Mouse (Mus musculus) lung, postnatal 0 days (tissue): Measurements from ENCODE around the gene Dock4. TPM values are rescaled to one million over a fixed set of nuclear protein-coding genes. Genes with fewer than 3 reads are reported as not detected.

Source experiments
- ATAC-seq: fragments of 200-750 bp; cut with Nextera tagmentation; 2 replicates; pipeline ENCODE4 v1.8.0; 2017; ENCODE audit warnings: moderate library complexity
- DNase-seq: peaks from one replicate; pipeline ENCODE4 v3.0.0-alpha.2; 2016; ENCODE audit warnings: low spot score
- H3K27ac ChIP-seq: fragments of 300-500 bp; sonication (generic); 2 replicates; pipeline ENCODE4 v1.5.1; 2014; ENCODE audit warnings: antibody characterized with exemption, mild to moderate bottlenecking, low read length, mixed read lengths
- H3K27me3 ChIP-seq: fragments of 300-500 bp; sonication (generic); replicated peaks from 2 replicates; pipeline ENCODE4 v1.6.1; 2014; ENCODE audit warnings: low read length, mixed read lengths; ENCODE audit not compliant: insufficient read depth
- H3K36me3 ChIP-seq: fragments of 300-500 bp; sonication (generic); 2 replicates; pipeline ENCODE4 v1.6.1; 2014; ENCODE audit warnings: low read length, mixed read lengths; ENCODE audit not compliant: insufficient read depth
- H3K4me1 ChIP-seq: fragments of 300-500 bp; sonication (generic); 2 replicates; pipeline ENCODE4 v1.6.1; 2014; ENCODE audit warnings: antibody characterized with exemption, low read depth, low read length, mixed read lengths; ENCODE audit not compliant: insufficient read depth
- H3K4me2 ChIP-seq: fragments of 300-500 bp; sonication (generic); replicated peaks from 2 replicates; pipeline ENCODE4 v1.6.1; 2014; ENCODE audit warnings: low read depth, mild to moderate bottlenecking, low read length, moderate library complexity, mixed read lengths
- H3K4me3 ChIP-seq: fragments of 300-500 bp; sonication (generic); 2 replicates; pipeline ENCODE4 v1.5.1; 2014; ENCODE audit warnings: low read depth, low read length
- H3K9ac ChIP-seq: fragments of 300-500 bp; sonication (generic); replicated peaks from 2 replicates; pipeline ENCODE4 v1.6.1; 2014; ENCODE audit warnings: low read depth, mild to moderate bottlenecking
- H3K9me3 ChIP-seq: fragments of 300-500 bp; sonication (generic); 2 replicates; pipeline ENCODE4 v1.6.1; 2016; ENCODE audit warnings: low read length, mixed read lengths
- CTCF ChIP-seq: IDR thresholded peaks from 2 replicates; pipeline ENCODE4 v1.5.1; 2016; ENCODE audit warnings: antibody characterized with exemption, mild to moderate bottlenecking
- EP300 ChIP-seq: IDR thresholded peaks from 2 replicates; pipeline ENCODE4 v1.6.1; 2016; ENCODE audit warnings: antibody characterized with exemption, mild to moderate bottlenecking, control low read depth
- WGBS: fragments of 180-500 bp; shearing (Covaris S2); extraction: QIAGEN DNeasy Blood & Tissue Kit; methylation state at CpG from one replicate; pipeline ENCODE4 v1.1.7; 2014; 5-methylcytosine and 5-hydroxymethylcytosine counted together
- polyA plus RNA-seq: library from polyadenylated mRNA; unstranded; fragments of >200 nt; fragmentation: Nextera tagmentation; extraction: Ambion mirVana; gene quantifications from 2 replicates; pipeline ENCODE4 v1.2.1, GENCODE M21; 2015

Dock4 gene
- 18.5 and 23.4 TPM in 2 replicates for polyA plus RNA-seq

DNA sequence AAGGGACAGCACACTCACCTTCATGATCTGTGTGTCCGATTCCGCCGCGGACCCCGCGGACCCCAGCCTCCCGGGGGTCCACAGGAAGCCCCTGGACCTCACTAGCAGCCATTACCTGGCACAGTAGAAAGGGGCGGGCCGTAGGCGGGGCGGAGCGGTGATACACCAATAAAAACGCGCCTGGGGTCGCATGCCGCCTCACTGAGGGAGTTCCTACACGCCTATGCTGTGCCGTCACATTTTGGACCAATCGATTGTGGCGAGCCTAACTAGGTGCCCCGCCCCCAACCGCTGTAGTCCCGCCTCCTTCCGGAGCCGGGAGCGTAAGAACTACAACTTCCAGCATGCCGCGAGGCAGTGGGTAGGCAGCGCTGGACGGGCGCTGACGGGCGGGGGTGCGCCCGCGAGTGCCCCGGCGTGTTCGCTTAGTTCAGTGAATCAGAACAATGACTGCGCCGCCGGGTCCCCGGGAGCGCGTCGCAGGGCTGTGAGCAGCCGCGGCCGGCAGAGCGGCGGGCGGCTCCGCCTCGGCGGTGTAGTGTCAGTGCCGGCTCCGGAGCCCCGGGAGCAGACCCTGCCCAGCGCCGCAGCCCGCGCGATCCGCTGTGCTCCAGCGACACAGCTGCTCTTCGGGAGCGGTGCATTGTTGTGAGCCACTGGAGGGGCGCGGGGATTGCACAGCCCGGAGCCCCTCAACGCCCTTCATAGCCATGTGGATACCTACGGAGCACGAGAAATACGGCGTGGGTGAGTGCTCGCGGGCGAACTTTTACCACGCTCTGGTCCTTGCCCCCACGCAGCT, at the start of gene Dock4, which contains the start of gene Zfp277:
Gene Dock4 (plus strand): TSS at position 305 of the 802 bp plus-strand sequence.
Gene Zfp277 (minus strand): TSS at position 255 of the 802 bp plus-strand sequence.
- Histone ChIP-seq H3K27me3 (no peaks in the 10 kb centered on the region), H3K4me3 (peak within 1 kb of the TSS; percentile 87), H3K9ac (peak within 1 kb of the TSS; percentile 68), H3K9me3 (no peaks in the 10 kb centered on the region), H3K4me1 (peaks cover 5% of the 10 kb centered on the region; the same call in 1 of the 2 replicates), H3K27ac (peak within 1 kb of the TSS; percentile 77), H3K4me2 (peak within 1 kb of the TSS; percentile 91), H3K36me3 (no peaks in the 10 kb centered on the region)
- peak; percentile 97 for ATAC-seq
- TF ChIP-seq EP300 (peak; percentile 43; the same call in 1 of the 2 replicates), CTCF (peak; percentile 51)
- WGBS: under 1% methylated on average over 53 of the region's 80 CpGs
- DNase-seq: peak; percentile 99

DNA sequence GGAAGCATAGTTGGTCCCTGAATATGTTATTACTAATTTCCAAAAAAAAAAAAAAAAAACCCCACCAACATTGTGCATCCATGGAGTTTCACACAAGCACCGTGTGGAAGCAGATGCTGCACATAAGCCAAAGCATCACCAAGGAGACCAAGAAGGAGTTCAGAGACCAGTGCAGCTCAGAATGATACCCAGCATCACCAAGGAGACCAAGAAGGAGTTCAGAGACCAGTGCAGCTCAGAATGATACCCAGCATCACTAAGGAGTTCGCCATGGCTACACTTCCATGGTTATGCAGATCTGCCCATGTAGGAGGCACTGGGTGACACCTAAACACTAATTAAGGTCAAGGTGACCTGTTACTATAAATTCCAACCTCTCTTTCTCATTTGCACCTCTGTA, 46.8 kb upstream of the Dock4 start:
- no peaks in the 10 kb centered on the region for H3K36me3 ChIP-seq
- H3K9ac ChIP-seq: no peak overlapping the region
- H3K4me1 ChIP-seq: no peaks in the 10 kb centered on the region
- no peak for TF ChIP-seq CTCF
- TF ChIP-seq EP300: no peak
- H3K4me3 ChIP-seq: no peak overlapping the region
- ATAC-seq: no peak
- WGBS: 91% methylated on average over 2 of the region's 2 CpGs
- no peak overlapping the region for H3K4me2 ChIP-seq
- H3K27me3 ChIP-seq: no peaks in the 10 kb centered on the region
- no peaks in the 10 kb centered on the region for H3K9me3 ChIP-seq
- no peak overlapping the region for H3K27ac ChIP-seq
- no peak for DNase-seq

DNA sequence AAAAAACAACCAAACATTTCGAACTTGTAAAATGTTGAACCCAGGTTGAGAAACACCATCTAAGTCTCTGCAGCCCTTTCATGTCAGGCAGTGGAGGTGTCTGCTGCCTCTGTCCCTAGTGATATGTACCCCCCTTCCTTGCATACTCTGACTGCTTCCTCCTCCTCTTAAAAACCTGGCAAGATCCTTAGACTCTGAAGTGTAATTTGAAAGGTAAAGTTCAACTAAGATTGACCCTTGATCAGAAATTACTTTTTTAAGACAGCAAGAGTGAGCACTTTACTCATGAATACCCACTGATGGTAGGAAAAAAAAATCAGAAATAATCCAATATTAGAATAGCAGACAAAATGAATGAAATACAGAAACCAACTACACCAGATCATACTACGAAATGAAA, 46.4 kb upstream of the Dock4 start:
- Histone ChIP-seq H3K4me1 (no peaks in the 10 kb centered on the region), H3K27me3 (no peaks in the 10 kb centered on the region), H3K4me3 (no peak overlapping the region), H3K27ac (no peak overlapping the region), H3K4me2 (no peak overlapping the region), H3K9me3 (no peaks in the 10 kb centered on the region), H3K36me3 (no peaks in the 10 kb centered on the region), H3K9ac (no peak overlapping the region)
- ATAC-seq (no peak), DNase-seq (no peak)
- TF ChIP-seq EP300 (no peak), CTCF (no peak)
- 88% methylated on average over 2 of the region's 2 CpGs for WGBS

DNA sequence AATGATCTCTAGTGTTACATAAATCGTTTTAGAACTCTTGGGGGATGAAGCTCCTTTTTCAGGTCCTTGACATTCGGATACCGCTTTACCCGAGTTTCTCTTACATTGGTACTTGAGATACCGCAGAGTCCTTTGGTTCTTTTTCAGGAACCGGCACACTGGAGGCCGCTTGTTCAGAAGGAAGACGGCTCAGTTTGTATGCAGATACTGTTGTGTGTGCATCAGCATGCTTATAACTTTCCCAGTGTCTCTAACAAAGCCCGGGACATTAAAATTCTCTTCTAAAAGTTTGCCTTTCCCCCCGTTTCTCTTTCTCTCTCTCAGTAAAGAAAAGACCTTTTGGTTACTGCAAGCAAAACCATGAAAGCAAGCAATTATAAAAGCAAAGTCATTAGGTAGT, 45.9 kb upstream of the Dock4 start:
- no peaks in the 10 kb centered on the region for H3K36me3 ChIP-seq
- H3K27ac ChIP-seq: no peak overlapping the region
- no peak overlapping the region for H3K4me3 ChIP-seq
- no peak for TF ChIP-seq CTCF
- TF ChIP-seq EP300: no peak
- DNase-seq (no peak), ATAC-seq (no peak)
- WGBS: 81% methylated on average over 10 of the region's 10 CpGs
- no peaks in the 10 kb centered on the region for H3K27me3 ChIP-seq
- no peak overlapping the region for H3K9ac ChIP-seq
- no peak overlapping the region for H3K4me2 ChIP-seq
- H3K9me3 ChIP-seq: no peaks in the 10 kb centered on the region
- no peaks in the 10 kb centered on the region for H3K4me1 ChIP-seq

DNA sequence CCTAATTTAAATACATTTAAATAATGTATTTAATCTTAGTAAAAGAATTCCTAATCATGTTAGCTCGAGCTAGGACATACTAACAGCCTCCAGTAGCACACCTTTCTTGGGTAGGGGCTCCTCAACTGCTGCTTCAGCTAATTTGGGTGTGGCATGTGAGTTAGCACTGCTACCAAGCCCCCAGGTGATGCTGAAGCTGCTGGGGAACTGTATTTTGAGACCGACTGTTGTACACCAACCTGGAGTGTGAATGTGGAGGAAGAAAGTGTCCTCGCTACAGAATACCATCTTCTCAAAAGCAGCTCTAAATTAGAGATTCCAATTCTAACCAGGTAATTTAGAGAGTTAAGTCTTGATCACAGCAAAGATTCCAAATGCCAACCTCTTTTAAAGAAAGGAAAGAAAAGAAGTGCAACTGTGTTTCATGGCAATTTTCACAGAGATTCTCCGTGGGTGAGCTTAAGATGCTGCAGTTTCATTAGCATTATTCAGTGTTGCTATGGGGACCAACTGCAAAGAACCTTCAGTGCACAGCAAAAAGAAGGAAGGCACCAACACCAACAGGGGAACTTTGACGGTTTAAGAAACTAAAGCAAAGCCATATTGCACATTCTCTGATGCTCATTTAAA, 31.0 kb upstream of the Dock4 start:
- 78% methylated on average over 5 of the region's 5 CpGs for WGBS
- no peak for ATAC-seq
- H3K9ac ChIP-seq: no peak overlapping the region
- H3K27ac ChIP-seq: no peak overlapping the region
- H3K36me3 ChIP-seq: no peaks in the 10 kb centered on the region
- H3K4me2 ChIP-seq: no peak overlapping the region
- TF ChIP-seq EP300: no peak
- TF ChIP-seq CTCF: no peak
- H3K9me3 ChIP-seq: no peaks in the 10 kb centered on the region
- DNase-seq: no peak
- H3K4me1 ChIP-seq: peaks cover 2% of the 10 kb centered on the region; the same call in 1 of the 2 replicates
- H3K27me3 ChIP-seq: no peaks in the 10 kb centered on the region
- H3K4me3 ChIP-seq: no peak overlapping the region

DNA sequence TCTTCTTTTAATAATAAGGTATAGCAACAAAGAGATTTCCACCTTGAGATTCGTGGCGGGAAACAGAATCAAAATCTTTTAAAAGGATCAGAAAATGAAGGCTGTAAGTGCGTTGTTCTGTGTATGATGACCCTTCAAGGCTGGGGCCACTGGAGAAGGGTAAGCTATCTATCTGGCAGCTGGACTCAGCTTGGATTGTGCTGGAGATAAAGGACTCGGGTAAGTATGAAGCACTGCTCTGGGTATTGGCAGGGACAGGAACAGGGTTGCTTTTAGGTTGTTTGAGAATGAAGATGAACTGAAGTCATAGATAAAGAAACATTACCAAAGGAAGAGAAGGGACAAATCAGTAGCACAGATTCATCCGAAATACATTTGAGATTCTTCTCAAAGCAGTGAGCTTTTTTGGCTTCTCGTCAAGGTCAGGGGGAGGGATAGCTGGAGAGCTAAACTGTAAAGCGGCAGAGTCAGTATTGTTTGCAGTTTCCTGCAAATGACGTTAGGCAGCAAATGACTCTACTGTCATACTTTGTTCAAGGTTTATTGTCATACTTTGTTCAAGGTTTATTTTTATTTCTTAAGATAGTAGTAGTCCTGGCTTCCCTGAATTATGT, 30.3 kb upstream of the Dock4 start:
- Histone ChIP-seq H3K9me3 (no peaks in the 10 kb centered on the region), H3K4me3 (no peak overlapping the region), H3K27me3 (no peaks in the 10 kb centered on the region), H3K4me1 (peaks cover 2% of the 10 kb centered on the region; the same call in 1 of the 2 replicates), H3K9ac (no peak overlapping the region), H3K27ac (no peak overlapping the region), H3K36me3 (no peaks in the 10 kb centered on the region), H3K4me2 (no peak overlapping the region)
- 52% methylated on average over 8 of the region's 8 CpGs for WGBS
- ATAC-seq (no peak), DNase-seq (no peak)
- no peak for TF ChIP-seq EP300
- no peak for TF ChIP-seq CTCF
